Mouse (Mus musculus) adipocyte (in vitro differentiated cells): ENCODE measurements at regions not wholly inside any gene's neighbourhood (a gene's known extent, or its start where the extent isn't known, plus 50 kb on each side); places are given as distances from the start of the nearest gene placed in this dataset.

Source experiments
- DNase-seq: peaks from one replicate; pipeline ENCODE4 v3.0.0-alpha.2; 2016; ENCODE audit warnings: low spot score

DNA sequence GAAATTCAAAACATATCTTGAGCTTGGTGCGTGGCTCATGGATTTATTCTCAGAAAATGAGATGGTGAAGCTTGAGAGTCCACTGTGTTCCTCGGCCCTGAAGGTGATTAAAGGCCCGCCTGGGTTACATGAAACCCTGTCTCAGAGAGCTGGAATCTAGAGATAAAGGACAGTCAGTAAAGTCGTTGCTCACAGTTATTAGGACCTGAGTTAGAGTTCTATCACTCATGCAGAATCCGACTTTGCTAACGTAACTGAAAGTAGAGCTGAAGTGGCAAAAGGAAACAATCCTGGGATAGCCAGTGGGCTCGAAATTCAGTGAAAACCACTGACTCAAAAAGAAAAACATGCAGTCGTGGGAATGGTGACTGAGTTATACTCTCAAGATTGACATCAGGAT lies 198.9 kb upstream of the Sema3a start:
- DNase-seq = no peak

DNA sequence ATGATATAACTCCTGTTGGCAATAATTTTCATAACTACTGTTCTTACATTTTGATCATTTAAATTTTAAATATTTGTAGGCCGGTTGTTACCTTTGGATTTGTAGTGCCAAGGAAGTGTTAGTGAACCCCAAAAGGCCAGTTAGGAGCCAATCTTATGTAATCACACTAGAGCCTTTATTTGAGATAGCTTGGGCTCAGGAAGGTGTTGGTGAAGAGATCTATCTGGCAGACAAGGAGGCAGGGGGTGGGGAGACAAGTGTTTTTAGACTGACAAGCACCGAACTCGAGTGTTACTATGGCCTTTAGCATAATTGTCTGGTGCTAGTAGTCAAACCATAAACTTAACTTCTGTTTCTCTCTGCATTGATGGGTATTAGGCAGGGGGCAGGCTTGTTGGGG lies 198.0 kb upstream of the Sema3a start:
- no peak for DNase-seq

DNA sequence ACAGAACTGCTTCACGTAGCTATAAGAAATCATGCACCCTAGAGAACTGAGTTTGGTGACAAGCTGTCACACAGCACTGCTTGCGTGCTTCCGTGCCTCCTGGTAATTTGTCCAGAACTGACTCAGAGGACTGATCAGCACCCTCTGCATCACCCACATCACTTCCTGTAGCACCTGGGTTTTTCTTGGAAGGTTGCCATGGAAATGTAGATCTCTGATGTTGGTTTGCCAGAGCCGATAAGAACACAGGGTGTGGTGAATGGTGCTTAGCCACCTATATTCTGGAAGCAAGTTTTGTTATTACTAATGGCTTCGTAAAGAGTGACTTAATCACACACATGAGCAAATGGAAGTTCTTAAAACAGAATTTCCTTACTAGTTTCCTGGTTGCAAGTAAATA lies 188.2 kb upstream of the Sema3a start:
- no peak for DNase-seq

DNA sequence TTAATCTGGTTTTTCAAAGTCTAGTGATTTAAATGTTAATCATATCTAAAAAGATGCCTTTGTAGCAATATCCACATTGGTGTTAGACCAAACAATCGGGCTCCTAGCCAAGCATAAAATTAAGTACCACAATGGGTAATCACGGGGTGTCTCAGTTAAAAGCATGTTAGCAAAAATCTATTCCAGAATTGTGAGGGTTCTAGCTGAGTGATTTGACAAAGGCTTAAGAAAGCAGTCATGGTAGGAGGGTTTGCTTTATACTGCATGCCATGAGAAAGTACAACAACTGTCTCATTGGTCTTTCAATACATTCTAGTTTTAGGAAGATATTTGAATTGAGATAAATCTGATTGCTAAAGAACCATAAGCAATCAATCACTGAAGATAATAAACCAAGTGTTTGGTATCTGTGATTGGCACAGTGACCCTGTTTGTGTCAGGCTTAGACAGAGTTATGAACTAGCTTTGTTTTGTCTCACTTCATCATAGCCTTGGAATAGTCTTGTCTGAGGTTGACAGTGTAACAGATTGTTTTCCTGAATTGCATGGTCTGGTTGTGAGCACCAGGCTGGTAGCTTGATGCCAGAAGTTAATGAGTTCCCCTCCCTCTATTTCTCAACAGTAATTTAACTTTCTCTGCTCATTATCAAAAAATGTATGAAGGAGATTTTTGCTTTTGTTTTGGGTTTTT lies 186.9 kb upstream of the Sema3a start:
- no peak for DNase-seq

DNA sequence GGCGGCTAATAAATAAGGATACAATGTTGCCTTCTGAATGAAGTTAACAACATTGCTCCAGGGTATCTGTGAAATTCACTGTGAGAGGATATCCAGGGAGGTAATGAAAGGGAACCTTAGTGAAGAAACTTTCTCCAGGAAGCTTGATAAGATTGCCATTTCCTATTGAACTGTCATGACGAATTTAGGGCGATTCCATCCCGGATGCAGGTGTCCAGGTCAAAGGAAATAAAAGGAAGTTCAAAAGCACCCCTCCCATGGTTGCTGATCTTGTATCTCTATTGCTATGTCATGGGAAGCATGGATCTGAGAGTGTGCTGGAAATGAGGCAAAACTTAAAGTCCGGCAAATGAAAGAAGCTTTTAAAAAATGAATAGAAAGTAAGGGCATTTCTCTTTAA lies 180.7 kb upstream of the Sema3a start:
- DNase-seq = no peak

DNA sequence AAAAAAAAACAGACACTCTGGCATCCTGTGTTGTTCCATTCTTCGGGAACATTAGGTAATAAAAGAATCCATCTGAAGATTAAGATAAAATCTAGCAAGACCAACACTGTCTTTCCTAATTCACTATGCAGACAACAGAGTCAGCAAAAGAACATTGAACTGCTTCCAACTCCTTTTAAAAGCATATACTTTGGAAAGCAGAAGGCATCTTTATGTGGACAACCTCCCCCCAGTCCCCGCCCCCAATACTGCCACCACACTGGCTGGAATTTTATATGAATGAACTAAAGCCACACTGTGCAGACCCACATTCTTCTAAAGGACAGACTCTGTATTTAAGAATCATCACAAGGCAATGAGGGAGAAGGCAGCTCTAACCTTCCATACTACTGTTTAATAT lies 176.7 kb upstream of the Sema3a start:
- DNase-seq = no peak

DNA sequence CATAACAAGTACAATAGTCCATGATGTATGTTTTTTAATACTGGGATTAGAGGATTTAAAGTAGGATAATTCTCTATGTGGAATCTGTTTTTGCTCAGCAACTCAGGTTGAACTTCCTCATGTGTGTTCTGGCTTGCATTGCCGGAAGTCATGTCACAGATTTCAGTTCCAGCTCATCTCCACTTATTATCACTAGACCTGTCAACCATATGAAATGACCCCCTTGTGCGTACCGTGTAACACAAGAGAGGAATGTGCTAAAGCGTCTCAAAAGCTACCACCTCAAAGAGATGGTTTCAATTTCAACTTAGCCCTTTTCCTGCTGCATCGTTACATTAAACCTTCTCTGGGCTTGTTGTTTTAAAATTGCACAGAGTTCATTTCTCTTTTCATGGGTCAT lies 154.2 kb upstream of the Sema3a start:
- DNase-seq = no peak

DNA sequence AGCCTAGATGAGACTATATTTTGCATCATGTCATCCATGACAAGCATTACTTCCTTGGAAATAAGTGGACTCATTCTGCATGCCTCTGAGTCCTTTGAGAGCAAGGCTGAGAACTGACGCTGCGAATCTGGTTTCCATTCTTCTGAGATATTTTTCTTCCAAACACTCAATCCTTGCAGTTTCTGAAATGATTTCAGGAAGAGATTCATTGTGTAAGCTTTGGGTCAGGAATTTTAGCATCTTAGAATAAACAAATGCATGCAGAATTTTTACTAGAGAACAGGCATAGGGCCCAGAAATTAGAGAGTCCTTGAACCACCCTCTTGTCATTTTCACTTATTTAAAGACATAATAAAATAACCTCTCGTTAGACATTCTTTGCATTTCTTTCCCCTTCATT lies 151.5 kb upstream of the Sema3a start:
- DNase-seq = no peak

DNA sequence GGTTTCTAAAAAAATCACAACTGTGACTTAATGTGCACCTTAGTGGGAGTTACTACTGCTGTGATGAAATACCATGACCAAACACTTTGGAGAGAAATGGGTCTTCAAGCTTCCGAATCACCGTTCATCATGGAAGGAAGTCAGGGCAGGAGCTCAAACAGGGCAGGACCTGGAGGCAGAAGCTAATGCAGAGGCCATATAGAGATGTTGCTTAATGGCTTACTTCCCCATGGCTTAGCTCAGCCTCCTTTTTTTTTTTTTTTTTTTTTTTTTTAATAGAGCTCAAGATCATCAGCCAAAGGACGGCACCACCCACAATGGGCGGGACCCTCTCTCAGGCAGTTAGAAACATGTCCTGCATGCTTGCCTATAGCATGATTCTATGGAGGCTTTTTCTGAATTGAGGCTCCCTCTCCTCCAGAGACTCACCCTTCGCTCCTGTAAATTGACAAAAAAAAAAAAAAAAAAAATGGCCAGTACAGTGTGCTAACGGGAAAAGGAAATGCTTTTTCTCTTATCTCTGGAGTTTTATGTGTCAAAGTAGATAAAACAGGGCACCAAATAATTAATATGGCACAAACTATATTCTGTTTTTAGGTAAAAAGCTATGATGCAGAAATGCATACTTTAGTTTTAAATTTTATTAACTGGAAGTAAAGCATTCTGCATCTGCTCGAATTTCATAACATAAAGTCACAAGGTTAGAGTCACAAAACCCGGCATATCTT lies 149.0 kb upstream of the Sema3a start:
- no peak for DNase-seq

DNA sequence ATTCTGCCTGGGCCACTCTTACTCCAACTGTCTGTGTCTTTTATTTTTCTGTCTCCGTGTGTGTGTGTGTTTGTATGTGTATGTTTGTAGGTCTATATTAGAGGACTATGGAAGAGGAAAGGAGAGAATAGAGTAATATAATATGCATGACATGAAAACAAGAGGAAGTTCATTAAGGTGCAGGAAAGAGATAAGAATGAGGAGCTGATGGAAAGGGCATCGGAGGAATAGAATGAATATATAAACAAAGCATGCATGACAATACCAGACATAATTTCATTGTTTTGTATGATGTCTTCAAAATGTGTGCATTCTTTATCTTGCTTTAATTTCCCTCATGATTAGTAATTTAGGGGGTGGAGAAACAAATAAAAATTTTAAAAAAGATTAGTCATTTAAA lies 147.3 kb upstream of the Sema3a start:
- DNase-seq = no peak

DNA sequence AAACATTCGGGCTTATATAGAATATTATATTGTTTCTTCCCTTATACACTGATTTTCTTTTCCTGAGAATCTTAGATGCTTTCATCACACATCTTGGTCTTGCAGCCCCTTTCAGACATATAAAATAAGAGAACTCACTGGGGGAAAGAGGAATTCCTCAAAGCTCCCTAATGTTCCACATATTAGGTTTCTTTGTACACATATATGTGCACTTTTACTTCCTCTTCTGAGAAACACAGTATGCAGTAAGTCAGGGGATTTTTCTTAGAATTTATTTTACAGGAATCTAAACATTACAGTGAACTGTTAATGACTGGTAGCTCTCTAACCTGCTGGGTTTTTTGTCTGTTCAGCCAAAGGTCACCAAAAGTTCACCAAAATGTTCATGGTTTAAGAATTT lies 131.4 kb upstream of the Sema3a start:
- DNase-seq = no peak

DNA sequence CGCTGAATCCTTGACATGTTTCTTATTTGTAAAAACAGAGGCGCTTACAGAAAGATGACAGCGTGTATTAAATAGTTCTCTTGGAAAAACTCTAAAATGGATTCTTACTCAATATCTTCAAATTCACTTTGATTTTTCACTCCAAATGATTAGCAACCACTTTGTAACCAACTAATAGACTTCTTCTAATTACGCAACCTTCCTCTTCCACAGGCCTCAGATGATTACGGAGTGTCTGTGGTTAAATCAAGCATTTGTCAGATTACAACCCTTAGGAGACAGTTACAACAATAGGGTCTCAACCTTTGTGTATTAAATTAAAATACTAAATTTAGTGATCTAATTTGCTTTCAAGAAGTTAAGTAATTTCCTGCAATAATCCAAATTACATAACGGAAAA lies 127.8 kb upstream of the Sema3a start:
- DNase-seq = no peak

DNA sequence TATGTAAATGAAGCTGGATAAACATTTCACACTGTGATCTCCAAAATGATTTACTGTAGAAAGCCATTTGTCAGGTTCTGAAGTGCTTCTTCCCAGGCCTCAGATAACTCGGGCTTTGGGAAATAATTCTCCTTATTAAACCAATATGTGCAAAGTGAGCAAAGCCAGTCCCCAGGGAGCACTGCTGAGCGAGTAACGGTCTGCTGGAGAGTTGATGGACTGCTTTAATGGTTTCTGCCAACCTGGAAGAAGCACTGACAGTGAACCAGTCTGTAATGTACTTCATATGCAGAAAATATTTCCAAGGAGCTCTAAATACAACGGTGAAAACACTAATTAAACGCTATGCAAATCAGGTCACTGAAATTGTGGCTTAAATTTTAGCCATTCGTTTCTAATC lies 118.1 kb upstream of the Sema3a start:
- peak; percentile 72 for DNase-seq

DNA sequence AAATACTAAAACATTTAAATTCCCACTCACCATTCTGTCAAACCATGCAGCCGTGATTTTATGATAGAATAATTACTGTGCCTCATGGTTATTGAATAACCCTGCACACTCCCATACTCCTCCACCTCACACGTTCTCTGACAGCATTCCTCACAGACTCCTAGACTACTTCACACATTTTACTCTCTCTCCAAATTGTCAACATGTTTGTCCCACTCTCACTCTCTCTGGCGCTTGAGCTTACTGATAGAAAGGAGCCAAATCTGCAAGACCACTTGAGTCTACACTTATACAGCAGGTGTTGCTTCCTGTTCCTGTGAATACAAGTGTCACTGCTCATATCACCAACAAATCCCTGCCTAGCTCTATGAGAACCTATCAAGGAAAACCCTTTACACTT lies 102.9 kb upstream of the Sema3a start:
- DNase-seq = no peak

DNA sequence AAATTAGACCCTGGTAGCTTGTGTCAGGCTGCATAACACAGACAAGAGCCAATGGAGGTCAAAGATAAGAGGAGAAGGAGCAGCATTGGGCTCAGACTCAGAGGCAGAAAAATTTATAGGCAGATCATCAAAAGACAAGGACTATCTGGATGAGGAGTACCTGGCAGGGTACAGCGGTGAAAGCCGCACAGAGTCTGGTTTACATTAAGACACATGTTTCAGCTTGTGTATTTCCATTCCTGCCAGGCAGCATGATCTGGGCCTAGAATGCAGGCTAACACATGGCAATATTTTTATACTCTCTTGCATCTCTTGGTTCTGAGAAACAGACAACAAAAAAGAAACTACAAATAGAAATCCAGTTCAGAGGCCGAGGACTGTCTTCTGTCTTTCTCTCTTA lies 91.9 kb upstream of the Sema3a start:
- DNase-seq = no peak

DNA sequence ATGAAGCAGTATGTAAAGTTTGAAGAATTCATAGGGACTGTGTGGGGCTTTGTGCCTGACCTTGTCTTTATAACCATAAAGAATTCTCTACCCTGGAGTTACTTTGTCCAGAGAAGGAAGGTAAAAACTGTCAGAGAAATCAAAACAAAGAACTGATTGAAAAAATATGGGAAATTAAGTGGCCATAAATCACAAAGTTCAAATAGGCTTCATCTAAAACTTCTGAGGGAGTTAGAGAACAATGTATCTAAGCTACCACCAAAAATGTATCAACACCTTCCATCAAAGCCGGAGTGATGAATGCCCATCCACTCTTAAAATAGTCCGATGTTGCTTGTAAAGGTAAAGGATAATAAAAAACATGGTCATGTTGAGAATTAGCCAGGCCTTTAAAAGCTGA lies 89.1 kb upstream of the Sema3a start:
- DNase-seq = no peak

DNA sequence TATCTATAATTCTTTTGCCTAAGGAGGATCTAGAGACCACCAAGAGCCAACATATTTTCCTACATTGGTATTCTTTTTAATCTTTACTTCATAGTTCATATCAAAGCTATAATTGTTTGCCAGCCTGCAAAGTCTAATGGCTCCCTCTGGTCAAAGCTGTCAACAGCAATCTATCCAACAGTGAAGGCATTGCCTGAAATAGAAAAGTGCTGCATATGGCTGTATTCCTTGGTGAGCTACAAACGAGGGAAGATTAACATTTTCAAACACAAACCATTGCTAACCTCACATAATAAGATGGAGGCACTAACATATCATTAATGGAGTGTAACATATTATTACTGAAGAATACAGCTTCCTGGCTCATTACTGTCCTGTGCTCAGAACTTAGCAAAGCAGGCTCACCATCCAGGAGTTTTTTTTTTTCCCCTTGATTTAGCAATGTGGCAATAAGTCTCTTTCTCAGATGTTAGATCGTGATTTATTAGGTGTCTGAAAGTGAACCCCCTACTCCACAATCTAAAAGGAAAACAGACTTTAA lies 66.3 kb upstream of the Sema3a start:
- no peak for DNase-seq

DNA sequence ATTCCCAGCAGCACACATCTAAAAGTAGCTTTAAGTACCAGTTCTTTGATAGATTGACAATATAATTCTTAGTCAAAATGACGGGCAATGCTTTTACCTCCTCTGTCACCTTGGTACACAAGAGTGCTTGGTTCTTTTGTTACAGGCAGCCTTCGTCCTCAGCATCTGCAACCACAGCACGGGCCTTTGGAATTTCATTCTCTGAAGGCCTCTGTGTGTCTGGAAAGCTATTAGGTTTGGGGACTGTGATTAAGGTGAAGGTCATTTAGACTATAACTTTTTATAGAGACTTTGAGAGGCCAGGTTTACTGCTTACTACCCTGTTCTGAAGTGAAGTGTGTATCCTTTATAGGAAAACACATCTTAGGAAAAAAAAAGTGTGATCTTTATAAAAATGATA lies 58.3 kb upstream of the Sema3a start:
- no peak for DNase-seq
